Mouse (Mus musculus): ENCODE data around the gene AI467606.

DNA sequence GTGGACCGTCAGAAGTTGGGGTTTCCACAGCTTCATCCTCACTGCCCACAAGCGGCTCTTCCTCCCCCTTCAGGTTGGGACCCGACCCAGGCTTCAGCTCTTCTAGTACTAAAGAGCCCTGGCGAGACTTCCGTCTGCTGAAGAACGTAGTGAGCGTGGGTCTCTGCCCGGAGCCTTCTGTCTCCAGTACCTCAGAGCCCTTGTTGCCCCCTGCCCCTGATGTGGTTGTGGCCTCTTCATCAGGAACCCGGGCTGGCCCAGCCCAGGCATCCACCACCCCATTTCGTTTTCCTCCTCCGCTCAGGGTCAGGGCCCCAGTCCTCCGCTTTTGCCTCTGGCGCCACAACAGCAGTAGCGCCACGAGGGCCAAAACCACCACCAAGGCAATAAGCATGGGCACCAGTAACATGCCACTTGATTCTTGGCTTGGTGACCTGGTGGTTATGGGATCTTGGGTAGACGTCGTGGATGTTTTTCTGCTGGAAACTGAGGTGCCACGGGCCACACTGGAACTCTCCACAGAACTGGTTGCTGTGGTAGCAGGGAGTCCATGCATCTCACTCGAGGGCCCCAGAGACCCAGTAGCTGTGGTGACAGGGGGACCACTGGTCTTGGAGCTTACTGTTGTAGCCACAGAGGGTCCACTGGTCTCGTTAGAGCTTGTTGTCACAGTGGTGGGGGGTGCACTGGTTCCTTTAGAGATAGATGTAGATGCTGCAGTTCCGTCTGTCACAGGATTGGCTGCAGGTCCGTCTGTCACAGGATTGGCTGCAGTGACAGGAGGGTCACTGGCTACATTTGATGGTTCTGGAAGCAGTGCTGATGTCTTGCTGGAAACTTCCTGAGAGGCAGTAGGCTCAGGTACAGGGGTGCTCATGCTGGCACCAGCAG lies 45.3 kb downstream of the AI467606 start:
- TF ChIP-seq POLR2A (IDR thresholded peaks at IDR 0.05; ENCODE audit: extremely low read depth, insufficient read depth, low read length): no peak
- TF ChIP-seq CTCF (IDR thresholded peaks at IDR 0.05; ENCODE audit: low read depth, low read length): no peak

Data from liver, adult 2 months (tissue).